In the genomic region with DNA sequence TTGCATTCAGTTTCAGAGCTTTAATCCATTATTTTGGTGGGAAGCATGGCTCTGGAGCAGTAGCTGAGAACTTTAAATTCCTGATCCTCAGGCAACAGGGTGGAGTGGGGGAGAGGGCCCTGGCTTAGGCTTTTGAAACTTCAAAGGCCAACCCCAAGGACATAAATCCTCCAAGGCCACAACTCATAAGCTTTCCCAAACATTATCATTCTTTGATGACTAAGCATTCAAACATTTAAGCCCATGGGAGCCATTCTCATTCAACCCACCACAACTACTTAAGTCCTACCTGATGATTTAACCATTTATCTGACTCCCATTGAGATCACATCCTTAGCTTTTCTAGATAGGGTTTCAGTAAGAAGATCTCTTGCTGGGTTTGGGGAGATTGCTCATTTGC, we compare ENCODE assay signal across 23 mouse cellular contexts.
DNase-seq lines count a peak whose midpoint lies in the region; ATAC-seq lines count a peak whose summit lies in the region.
"Had no signal": no experiment of that assay in that cellular context is flagged by ENCODE, and none has a peak within 500 bp of the region (broad histone marks: within the 10 kb centered on the region; RNA-seq: fewer than 3 reads in every experiment).

No protein-coding gene starts in this region.

- H3K4me3 ChIP-seq in kidney, embryonic 16.5 days (ENCODE audit: low read length), result no peak overlapping the region
- H3K4me3 ChIP-seq in kidney, embryonic 14.5 days (ENCODE audit: low read length), result no peak overlapping the region
- H3K4me3 ChIP-seq: embryonic facial prominence, embryonic 12.5 days; forebrain, embryonic 12.5 days; heart, embryonic 15.5 days; limb, embryonic 15.5 days; midbrain, embryonic 12.5 days; neural tube, embryonic 12.5 days; stomach, embryonic 15.5 days had no signal

- H3K4me2 ChIP-seq in kidney, embryonic 16.5 days (replicated peaks; ENCODE audit: low read depth, low read length), result no peak overlapping the region
- no peak overlapping the region for H3K4me2 ChIP-seq in kidney, embryonic 14.5 days (replicated peaks; ENCODE audit: low read depth, low read length)
- H3K4me2 ChIP-seq: embryonic facial prominence, embryonic 12.5 days; forebrain, embryonic 12.5 days; heart, embryonic 15.5 days; limb, embryonic 15.5 days; lung, embryonic 14.5 days; midbrain, embryonic 12.5 days; neural tube, embryonic 12.5 days; stomach, embryonic 15.5 days had no signal

- H3K4me1 ChIP-seq in kidney, embryonic 16.5 days (ENCODE audit: insufficient read depth, low read length), result peaks cover 9% of the 10 kb centered on the region; the same call in 1 of the 2 replicates
- H3K4me1 ChIP-seq in kidney, embryonic 14.5 days (ENCODE audit: control insufficient read depth, insufficient read depth, low read length), result no peaks in the 10 kb centered on the region; the same call in 1 of the 2 replicates
- H3K4me1 ChIP-seq: embryonic facial prominence, embryonic 12.5 days; forebrain, embryonic 12.5 days; limb, embryonic 15.5 days; midbrain, embryonic 12.5 days; neural tube, embryonic 12.5 days; stomach, embryonic 15.5 days had no signal

- no peak for ATAC-seq in kidney, embryonic 16.5 days (ENCODE audit: low FRiP score, low TSS enrichment)
- ATAC-seq in kidney, embryonic 14.5 days (ENCODE audit: low FRiP score, low TSS enrichment), result no peak
- no peak for ATAC-seq in cerebellum, adult (ENCODE audit: insufficient number of reproducible peaks, low FRiP score, low TSS enrichment)

- peak; percentile 12 for DNase-seq in adrenal gland, postnatal 14 days
- no peak for DNase-seq in adrenal gland, postnatal 25 days
- DNase-seq in 3T3-L1 (ENCODE audit: low read depth, low spot score) (peak; percentile 25), NIH3T3 (ENCODE audit: low read depth) (peak; percentile 21)
- DNase-seq: B cell, adult 2 months; cerebellum, adult 11-12 months; cerebellum, postnatal 10 days; kidney, adult 9 months; left cerebral cortex, postnatal 4 days; lung, embryonic 14.5 days; thymus, postnatal 25 days had no signal

- H3K27me3 ChIP-seq in kidney, embryonic 16.5 days (ENCODE audit: insufficient read depth, low read length), result no peaks in the 10 kb centered on the region
- H3K27me3 ChIP-seq in kidney, embryonic 14.5 days (ENCODE audit: control insufficient read depth, insufficient read depth, low read length), result no peaks in the 10 kb centered on the region
- H3K27me3 ChIP-seq: CH12.LX; embryonic facial prominence, embryonic 12.5 days; forebrain, embryonic 12.5 days; heart, embryonic 15.5 days; limb, embryonic 15.5 days; midbrain, embryonic 12.5 days; neural tube, embryonic 12.5 days; stomach, embryonic 15.5 days had no signal

- no peaks in the 10 kb centered on the region for H3K9me3 ChIP-seq in kidney, embryonic 16.5 days (ENCODE audit: low read length)
- H3K9me3 ChIP-seq in kidney, embryonic 14.5 days (ENCODE audit: control insufficient read depth, low read length), result no peaks in the 10 kb centered on the region
- H3K9me3 ChIP-seq: embryonic facial prominence, embryonic 12.5 days; forebrain, embryonic 12.5 days; heart, embryonic 15.5 days; limb, embryonic 15.5 days; midbrain, embryonic 12.5 days; neural tube, embryonic 12.5 days; stomach, embryonic 15.5 days had no signal

- H3K36me3 ChIP-seq in kidney, embryonic 16.5 days (ENCODE audit: insufficient read depth, low read length), result no peaks in the 10 kb centered on the region
- H3K36me3 ChIP-seq in kidney, embryonic 14.5 days (ENCODE audit: control insufficient read depth, insufficient read depth, low read length), result no peaks in the 10 kb centered on the region
- H3K36me3 ChIP-seq: embryonic facial prominence, embryonic 12.5 days; forebrain, embryonic 12.5 days; heart, embryonic 15.5 days; midbrain, embryonic 12.5 days; neural tube, embryonic 12.5 days; stomach, embryonic 15.5 days had no signal

- H3K9ac ChIP-seq in kidney, embryonic 16.5 days (replicated peaks; ENCODE audit: low read length), result no peak overlapping the region
- H3K9ac ChIP-seq in kidney, embryonic 14.5 days (ENCODE audit: low read depth, low read length), result no peak overlapping the region
- H3K9ac ChIP-seq: embryonic facial prominence, embryonic 12.5 days; forebrain, embryonic 12.5 days; heart, embryonic 15.5 days; limb, embryonic 15.5 days; liver, embryonic 14.5 days; lung, embryonic 14.5 days; midbrain, embryonic 12.5 days; neural tube, embryonic 12.5 days; stomach, embryonic 15.5 days had no signal

- H3K27ac ChIP-seq in kidney, embryonic 16.5 days (ENCODE audit: low read length), result 0 out of 2 replicates have a peak overlapping the region, but pooled peaks have one; percentile 53
- H3K27ac ChIP-seq in kidney, embryonic 14.5 days (ENCODE audit: low read depth, low read length), result no peak overlapping the region
- H3K27ac ChIP-seq: embryonic facial prominence, embryonic 12.5 days; forebrain, embryonic 12.5 days; limb, embryonic 15.5 days; liver, embryonic 14.5 days; midbrain, embryonic 12.5 days; neural tube, embryonic 12.5 days; stomach, embryonic 15.5 days had no signal
